In the genomic region with DNA sequence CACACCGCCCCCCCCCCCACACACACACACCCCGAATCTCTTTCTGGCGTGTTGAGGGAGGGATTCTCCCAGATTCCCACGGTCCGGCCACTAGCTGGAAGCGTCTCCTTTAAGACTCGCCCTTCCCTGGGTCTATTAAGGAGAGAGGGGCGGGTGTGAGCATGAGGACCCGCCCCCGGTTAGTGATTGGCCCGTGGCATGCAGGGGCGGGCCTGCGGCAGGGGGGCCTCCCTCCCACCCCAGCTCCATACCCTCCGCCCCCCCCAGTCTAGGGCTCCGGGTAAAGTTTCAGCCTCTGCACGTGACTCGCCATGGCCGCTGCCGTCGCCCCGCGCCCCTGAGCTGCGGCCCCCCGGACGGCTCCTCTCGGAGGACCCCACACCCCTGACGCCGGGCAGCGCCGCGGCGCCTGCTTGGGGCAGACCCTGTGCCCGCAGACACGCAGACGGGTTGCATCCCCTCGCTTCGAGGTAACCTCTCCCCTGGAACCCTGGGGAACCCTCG, we compare ENCODE assay signal across 8 mouse cellular contexts. TPM values are rescaled to one million over a fixed set of nuclear protein-coding genes. Genes with fewer than 3 reads are reported as not detected.
DNase-seq lines count a peak whose midpoint lies in the region; TF ChIP-seq lines count a peak whose summit lies in the region.

No protein-coding gene starts in this region.

- no peak for TF ChIP-seq CTCF in brain, embryonic 14.5 days (IDR thresholded peaks at IDR 0.05; ENCODE audit: borderline replicate concordance, extremely low read depth, insufficient read depth, insufficient read length)

- H3K27ac ChIP-seq in forebrain, embryonic 10.5 days, result peak overlapping the region; percentile 90

- peaks cover 5% of the 10 kb centered on the region for H3K36me3 ChIP-seq in forebrain, embryonic 10.5 days (replicated peaks)

- H3K27me3 ChIP-seq in forebrain, embryonic 10.5 days (ENCODE audit: poor library complexity, severe bottlenecking), result peaks cover 62% of the 10 kb centered on the region

- TF ChIP-seq POLR2A in brain, embryonic 14.5 days (IDR thresholded peaks at IDR 0.05; ENCODE audit: borderline replicate concordance, extremely low read depth, insufficient read depth, insufficient read length, poor library complexity, severe bottlenecking), result no peak

- H3K9me3 ChIP-seq in forebrain, embryonic 10.5 days, result no peaks in the 10 kb centered on the region

- DNase-seq in MN1 (ENCODE audit: low spot score), result peak; percentile 89
- DNase-seq in brain, embryonic 14.5 days (ENCODE audit: low read depth), result peak; percentile 95
- DNase-seq in forebrain, embryonic 10.5 days (ENCODE audit: extremely low spot score, low spot score), result peak; percentile 83
- peak; percentile 91 to 92 for DNase-seq in heart, postnatal 14 days
- DNase-seq in kidney, postnatal 4 days, result peak; percentile 89 to 95
- peak; percentile 92 for DNase-seq in mesoderm, embryonic 11.5 days (ENCODE audit: low read depth, low spot score)
- DNase-seq in right cerebral cortex, postnatal 4 days, result peak; percentile 69
- peak; percentile 92 for DNase-seq in yolk sac, embryonic 10.5 days (ENCODE audit: low spot score)

- intact Hi-C loops in heart, postnatal 14 days (cut with DNase I), result no loop called here

- WGBS in forebrain, embryonic 10.5 days, result 1% methylated on average over 38 of the region's 38 CpGs

- H3K4me1 ChIP-seq in forebrain, embryonic 10.5 days, result peaks cover 88% of the 10 kb centered on the region

- peak overlapping the region; percentile 82 for H3K4me3 ChIP-seq in forebrain, embryonic 10.5 days

RNA-seq across cellular contexts. Expression of a gene that starts 9.8 kb away (rescaled TPM):
- 8.4 and 14.4 TPM in 2 replicates for polyA plus RNA-seq in brain, embryonic 14.5 days (2012; rRNA removed)
- polyA plus RNA-seq in forebrain, embryonic 10.5 days (2016; fragmentation: Nextera tagmentation; extraction: Ambion mirVana), result 16.9 and 19.3 TPM in 2 replicates
- total RNA-seq in heart, postnatal 14 days (2021), result 10 to 100 TPM; 17.9 to 21.6 TPM

RNA-seq across cellular contexts. Expression of a gene that starts 29.9 kb away (rescaled TPM):
- 4.5 and 6.2 TPM in 2 replicates for polyA plus RNA-seq in brain, embryonic 14.5 days (2012; rRNA removed)
- polyA plus RNA-seq in forebrain, embryonic 10.5 days (2016; fragmentation: Nextera tagmentation; extraction: Ambion mirVana), result 68.7 and 75.8 TPM in 2 replicates
- total RNA-seq in heart, postnatal 14 days (2021), result 1 to 10 TPM in 1 of 2 experiments, under 1 TPM in 1; 0.72 to 2.2 TPM

RNA-seq across cellular contexts. Expression of a gene that starts 45.4 kb away (rescaled TPM):
- 2.5 and 2.9 TPM in 2 replicates for polyA plus RNA-seq in brain, embryonic 14.5 days (2012; rRNA removed)
- 0.20 and 0.24 TPM in 2 replicates for polyA plus RNA-seq in forebrain, embryonic 10.5 days (2016; fragmentation: Nextera tagmentation; extraction: Ambion mirVana)
- total RNA-seq in heart, postnatal 14 days (2021), result 1 to 10 TPM; 1.5 to 2.0 TPM

Comparison
In these comparisons a context has a peak if more than half of its experiments do, and no peak if none do; other contexts are left out.
1. Peak in every context shown above with its lines: DNase-seq, H3K4me3 ChIP-seq and H3K27ac ChIP-seq.